Mouse (Mus musculus): ENCODE measurements around the gene Gcnt2.
"Not testable (repeated sequence)": the region's sequence is repeated elsewhere in the genome, so short reads cannot be mapped to it uniquely, and the experiment has no call there.

Gcnt2 gene

GRCm38 (mm10) chr13:40874021-40874420 lies 14.5 kb downstream of the Gcnt2 start:
- DNase-seq (ENCODE audit: low read depth), result no peak

GRCm38 (mm10) chr13:40875415-40875814 lies 15.9 kb downstream of the Gcnt2 start:
- no peak for DNase-seq (ENCODE audit: low read depth)

- DNase-seq (ENCODE audit: low read depth), result no peak
These were observed 18.0 kb downstream of the Gcnt2 start for GRCm38 (mm10) chr13:40877589-40877988.

- DNase-seq (ENCODE audit: low read depth), result no peak
These were observed 21.0 kb downstream of the Gcnt2 start for GRCm38 (mm10) chr13:40880557-40880956.

- DNase-seq (ENCODE audit: low read depth), result no peak
These were observed 23.1 kb downstream of the Gcnt2 start for GRCm38 (mm10) chr13:40882606-40883005.

GRCm38 (mm10) chr13:40883903-40884302 lies 24.3 kb downstream of the Gcnt2 start:
- DNase-seq (ENCODE audit: low read depth), result no peak

GRCm38 (mm10) chr13:40884878-40885277 lies 25.3 kb downstream of the Gcnt2 start:
- DNase-seq (ENCODE audit: low read depth), result no peak

- DNase-seq (ENCODE audit: low read depth), result no peak
These were observed 26.5 kb downstream of the Gcnt2 start for GRCm38 (mm10) chr13:40885935-40886642.

GRCm38 (mm10) chr13:40886643-40887381 lies 27.3 kb downstream of the Gcnt2 start:
- no peak for DNase-seq (ENCODE audit: low read depth)

- DNase-seq (ENCODE audit: low read depth), result no peak
These were observed 31.0 kb downstream of the Gcnt2 start for GRCm38 (mm10) chr13:40890595-40890994.

- not testable (repeated sequence) for DNase-seq (ENCODE audit: low read depth)
These were observed 31.8 kb downstream of the Gcnt2 start for GRCm38 (mm10) chr13:40891369-40891768.

GRCm38 (mm10) chr13:40892043-40892442 lies 32.5 kb downstream of the Gcnt2 start:
- DNase-seq (ENCODE audit: low read depth), result no peak

- no peak for DNase-seq (ENCODE audit: low read depth)
These were observed 33.0 kb downstream of the Gcnt2 start for GRCm38 (mm10) chr13:40892547-40892946.

GRCm38 (mm10) chr13:40893573-40893972 lies 34.0 kb downstream of the Gcnt2 start:
- no peak for DNase-seq (ENCODE audit: low read depth)

- not testable (repeated sequence) for DNase-seq (ENCODE audit: low read depth)
These were observed 38.6 kb downstream of the Gcnt2 start for GRCm38 (mm10) chr13:40898049-40898690.

- no peak for DNase-seq (ENCODE audit: low read depth)
These were observed 39.1 kb downstream of the Gcnt2 start for GRCm38 (mm10) chr13:40898698-40899097.

- no peak for DNase-seq (ENCODE audit: low read depth)
These were observed 39.9 kb downstream of the Gcnt2 start for GRCm38 (mm10) chr13:40899349-40899993.

- no peak for DNase-seq (ENCODE audit: low read depth)
These were observed 40.7 kb downstream of the Gcnt2 start for GRCm38 (mm10) chr13:40899994-40900970.

GRCm38 (mm10) chr13:40901263-40901662 lies 41.7 kb downstream of the Gcnt2 start:
- no peak for DNase-seq (ENCODE audit: low read depth)

GRCm38 (mm10) chr13:40901831-40902459 lies 42.4 kb downstream of the Gcnt2 start:
- DNase-seq (ENCODE audit: low read depth), result no peak

GRCm38 (mm10) chr13:40904080-40904479 lies 44.5 kb downstream of the Gcnt2 start:
- DNase-seq (ENCODE audit: low read depth), result no peak

Data from naive thymus-derived CD4-positive, alpha-beta T cell, adult 2 months (primary cell).